Mouse (Mus musculus) CH12.LX (cell line): Measurements from ENCODE around the gene Nsd1. TPM values are rescaled to one million over a fixed set of nuclear protein-coding genes. Genes with fewer than 3 reads are reported as not detected.
A peak's percentile ranks its signal among the peaks of the same experiment; 100 is the strongest.

ENCODE experiments used
- DNase-seq: peaks from one replicate; pipeline ENCODE4 v3.0.0-alpha.2; 2013; ENCODE audit errors: extremely low read depth
- H3K27ac ChIP-seq: 2 replicates; pipeline ENCODE4 v1.5.1; 2012; ENCODE audit warnings: low read depth, mild to moderate bottlenecking, control low read depth, moderate library complexity; ENCODE audit not compliant: insufficient read depth
- H3K27me3 ChIP-seq: replicated peaks from 2 replicates; pipeline ENCODE3; 2012; ENCODE audit warnings: inconsistent platforms
- H3K36me3 ChIP-seq, 2 experiments: replicated peaks in 1 of 2; 2 replicates each; pipeline versions ENCODE3 to v1.6.1; 2012; ENCODE audit warnings: inconsistent platforms in 1 of 2, low read length in 1 of 2, mild to moderate bottlenecking in 1 of 2, mixed read lengths in 1 of 2, moderate library complexity in 1 of 2; ENCODE audit not compliant: control insufficient read depth in 1 of 2, insufficient read depth in 1 of 2
- H3K4me1 ChIP-seq, 2 experiments: 2 replicates each; pipeline ENCODE4 v1.6.1; 2012; ENCODE audit warnings: inconsistent platforms in 1 of 2, moderate library complexity in 1 of 2; ENCODE audit not compliant: insufficient read depth in 2 of 2, control insufficient read depth in 1 of 2
- H3K4me2 ChIP-seq: 2 replicates; pipeline ENCODE4 v1.6.1; 2012; ENCODE audit warnings: low read depth, mild to moderate bottlenecking, control low read depth; ENCODE audit not compliant: poor library complexity, insufficient read depth, severe bottlenecking
- H3K4me3 ChIP-seq, 3 experiments: fragments of 150-350 bp in 1 of 3; sonication (generic) in 1 of 3; replicated peaks in 1 of 3; 2 replicates each; pipeline versions ENCODE3 to v1.5.1; 2011 to 2012; ENCODE audit warnings: low read depth in 2 of 3, low read length in 2 of 3, mild to moderate bottlenecking in 2 of 3, moderate library complexity in 2 of 3, control low read depth in 1 of 3, improper control_type of control experiment in 1 of 3, inconsistent platforms in 1 of 3, mixed read lengths in 1 of 3; ENCODE audit not compliant: poor library complexity in 1 of 3
- H3K79me2 ChIP-seq: replicated peaks from 2 replicates; pipeline ENCODE4 v1.6.1; 2012; ENCODE audit warnings: mild to moderate bottlenecking, moderate library complexity; ENCODE audit not compliant: control insufficient read depth, poor library complexity, insufficient read depth, severe bottlenecking; ENCODE audit errors: extremely low read depth
- H3K9ac ChIP-seq: 2 replicates; pipeline ENCODE4 v1.6.1; 2012; ENCODE audit warnings: low read depth, mild to moderate bottlenecking, control low read depth, moderate library complexity; ENCODE audit not compliant: insufficient read depth
- H3K9me3 ChIP-seq: replicated peaks from 2 replicates; pipeline ENCODE3; 2012; ENCODE audit warnings: low read length, inconsistent platforms, mixed read lengths
- CHD1 ChIP-seq: IDR thresholded peaks from 2 replicates; pipeline ENCODE4 v1.6.1; 2012; ENCODE audit warnings: low read depth, low read length, improper control_type of control experiment, inconsistent platforms
- CHD2 ChIP-seq: IDR thresholded peaks from 2 replicates; pipeline ENCODE4 v1.6.1; 2011; ENCODE audit warnings: low read length, improper control_type of control experiment
- CTCF ChIP-seq, 2 experiments: IDR thresholded peaks in 1 of 2; conservative IDR thresholded peaks in 1 of 2; 2 replicates each; pipeline ENCODE4 v1.5.1; 2011 to 2012; ENCODE audit warnings: low read depth in 2 of 2, low read length in 2 of 2, improper control_type of control experiment in 1 of 2, inconsistent platforms in 1 of 2, mild to moderate bottlenecking in 1 of 2, moderate library complexity in 1 of 2
- E2F4 ChIP-seq: IDR thresholded peaks from 2 replicates; pipeline ENCODE4 v1.6.1; 2011; ENCODE audit warnings: low read depth, low read length, improper control_type of control experiment; ENCODE audit not compliant: insufficient replicate concordance
- EP300 ChIP-seq: IDR thresholded peaks from 2 replicates; pipeline ENCODE4 v1.6.1; 2011; ENCODE audit warnings: low read length, improper control_type of control experiment
- ETS1 ChIP-seq: conservative IDR thresholded peaks from 2 replicates; pipeline ENCODE4 v1.6.1; 2012; ENCODE audit warnings: low read depth, mild to moderate bottlenecking, inconsistent platforms, low read length, improper control_type of control experiment, moderate library complexity
- GABPA ChIP-seq: IDR thresholded peaks from 2 replicates; pipeline ENCODE4 v1.6.1; 2012; ENCODE audit warnings: low read depth, low read length, improper control_type of control experiment, inconsistent platforms; ENCODE audit not compliant: insufficient replicate concordance
- IRF4 ChIP-seq: IDR thresholded peaks from 2 replicates; pipeline ENCODE4 v1.6.1; 2014; ENCODE audit warnings: low read depth, mild to moderate bottlenecking, inconsistent platforms, low read length, improper control_type of control experiment
- JUN ChIP-seq: IDR thresholded peaks from 2 replicates; pipeline ENCODE4 v1.6.1; 2011; ENCODE audit warnings: low read depth, mild to moderate bottlenecking, low read length, improper control_type of control experiment, moderate library complexity; ENCODE audit not compliant: insufficient read depth
- KAT2A ChIP-seq: IDR thresholded peaks from 2 replicates; pipeline ENCODE4 v1.6.1; 2012; ENCODE audit warnings: low read length, improper control_type of control experiment, inconsistent platforms; ENCODE audit not compliant: insufficient replicate concordance
- MAX ChIP-seq: IDR thresholded peaks from 2 replicates; pipeline ENCODE4 v1.6.1; 2011; ENCODE audit warnings: low read length, improper control_type of control experiment
- MXI1 ChIP-seq: IDR thresholded peaks from 2 replicates; pipeline ENCODE4 v1.6.1; 2011; ENCODE audit warnings: mild to moderate bottlenecking, low read depth, low read length, improper control_type of control experiment
- NRF1 ChIP-seq: IDR thresholded peaks from 2 replicates; pipeline ENCODE4 v1.6.1; 2014; ENCODE audit warnings: low read depth, mild to moderate bottlenecking, inconsistent platforms, low read length, improper control_type of control experiment, moderate library complexity
- POLR2A ChIP-seq: IDR thresholded peaks from 2 replicates; pipeline ENCODE4 v1.6.1; 2011; ENCODE audit warnings: low read depth, mild to moderate bottlenecking, improper control_type of control experiment, low read length
- RAD21 ChIP-seq: IDR thresholded peaks from 2 replicates; pipeline ENCODE4 v1.6.1; 2011; ENCODE audit warnings: low read depth, mild to moderate bottlenecking, low read length, improper control_type of control experiment, moderate library complexity
- SIN3A ChIP-seq: IDR thresholded peaks from 2 replicates; pipeline ENCODE4 v1.6.1; 2012; ENCODE audit warnings: low read length, improper control_type of control experiment, inconsistent platforms
- SMC3 ChIP-seq: IDR thresholded peaks from 2 replicates; pipeline ENCODE4 v1.6.1; 2011; ENCODE audit warnings: low read depth, low read length, improper control_type of control experiment
- USF2 ChIP-seq: conservative IDR thresholded peaks from 2 replicates; pipeline ENCODE4 v1.6.1; 2011; ENCODE audit warnings: low read depth, low read length, improper control_type of control experiment
- ZKSCAN1 ChIP-seq: IDR thresholded peaks from 2 replicates; pipeline ENCODE4 v1.6.1; 2012; ENCODE audit warnings: low read depth, inconsistent platforms, low read length, improper control_type of control experiment, borderline replicate concordance
- ZMIZ1 ChIP-seq: IDR thresholded peaks from 2 replicates; pipeline ENCODE4 v1.6.1; 2012; ENCODE audit warnings: low read depth, mild to moderate bottlenecking, inconsistent platforms, low read length, improper control_type of control experiment
- ZNF384 ChIP-seq: IDR thresholded peaks from 2 replicates; pipeline ENCODE4 v1.6.1; 2012; ENCODE audit warnings: low read depth, low read length, improper control_type of control experiment, inconsistent platforms
- dilution Hi-C: fragments of 300-500 bp; cut with MboI; formaldehyde crosslinking; loops from 2 replicates; pipeline ENCODE4 v1.14.3; 2020; ENCODE audit warnings: low sequenced_read_pairs; ENCODE audit not compliant: extremely low pct_unique_long_range_greater_than_20kb, extremely low pct_ligation_motif_present
- in situ Hi-C: fragments of 300-500 bp; cut with MboI; formaldehyde crosslinking; loops from 3 replicates; pipeline ENCODE4 v1.14.3; 2019; ENCODE audit warnings: low sequenced_read_pairs, low pct_ligation_motif_present, low pct_unique_long_range_greater_than_20kb, mixed read lengths
- polyA plus RNA-seq: library from polyadenylated mRNA; unstranded; fragments of >175 nt; gene quantifications from 2 replicates; pipeline ENCODE4 v1.2.1, GENCODE M21; 2012; ENCODE audit warnings: low read depth; ENCODE audit not compliant: insufficient read length
- total RNA-seq, 2 experiments: library from RNA; depleted of rRNA; stranded (reverse); fragments of 300-350 nt in 1 of 2; fragments of >200 nt in 1 of 2; gene quantifications; 2 replicates each; pipeline ENCODE4 v1.2.3; 2012 to 2014

Nsd1 gene
- total and polyA plus RNA-seq, 3 experiments: 11.8 to 13.8 (median 12.6) TPM

GRCm38 (mm10) chr13:55330567-55331400 is 121.2 kb downstream of the Nsd1 start (continued):
- TF ChIP-seq MXI1 (no peak; the same call in none of the 2 replicates), ZKSCAN1 (no peak), KAT2A (no peak), MAX (no peak; the same call in 1 of the 2 replicates), ZMIZ1 (no peak), SIN3A (peak; percentile 20; the same call in 1 of the 2 replicates), GABPA (no peak), E2F4 (no peak), NRF1 (no peak), CTCF (conservative IDR thresholded peaks at IDR 0.05 in 1 of 2, IDR thresholded peaks at IDR 0.05 in 1 of 2; ENCODE audit: low read depth in 2 of 2, low read length in 2 of 2) (peak in 1 of 2 experiments; percentile 85; a peak in 2 of 4 replicates), ETS1 (no peak; the same call in 1 of the 2 replicates), IRF4 (no peak), SMC3 (no peak), RAD21 (peak; percentile 46), EP300 (no peak), CHD1 (0 out of 2 replicates have a peak, but pooled peaks have one; percentile 64)
- TF ChIP-seq, all 38 proteins: peak for 10

- no peak for TF ChIP-seq CHD2
- no peak for TF ChIP-seq MXI1
- TF ChIP-seq NRF1: no peak
- TF ChIP-seq JUN: no peak
- TF ChIP-seq ZNF384: no peak
- no peak for TF ChIP-seq POLR2A
- no peak for TF ChIP-seq IRF4
- TF ChIP-seq USF2: no peak
- TF ChIP-seq, all 38 proteins: peak for 0
- H3K27ac ChIP-seq: no peak overlapping the region
- H3K9me3 ChIP-seq: no peaks in the 10 kb centered on the region
- no peak overlapping the region for H3K9ac ChIP-seq
- no peak overlapping the region for H3K4me2 ChIP-seq
- in situ Hi-C loops: no loop called here
- H3K4me1 ChIP-seq: peaks cover 23 to 29% of the 10 kb centered on the region in 2 experiments
- DNase-seq: no peak
- no peak overlapping the region for H3K4me3 ChIP-seq
- no peaks in the 10 kb centered on the region for H3K79me2 ChIP-seq
- no peaks in the 10 kb centered on the region for H3K27me3 ChIP-seq
- H3K36me3 ChIP-seq: no peaks in the 10 kb centered on the region
- dilution Hi-C loops: no loop called here
Observed at GRCm38 (mm10) chr13:55332331-55332730, 122.7 kb downstream of the Nsd1 start.
